Mouse (Mus musculus) forebrain, embryonic 14.5 days (tissue): ENCODE results near the gene Ptafr. TPM values are rescaled to one million over a fixed set of nuclear protein-coding genes. Genes with fewer than 3 reads are reported as not detected.

ENCODE experiments used
- polyA plus RNA-seq: library from polyadenylated mRNA; unstranded; fragments of >200 nt; fragmentation: Nextera tagmentation; extraction: Ambion mirVana; gene quantifications from 2 replicates; pipeline ENCODE4 v1.2.1, GENCODE M21; 2014

Gene Ptafr
- polyA plus RNA-seq, 1 experiment from 2014 or later = 0.18 TPM

Other genes starting within 250 kb of the Ptafr start
- 87.3 and 97.9 TPM in 2 replicates for gene Trnau1ap, start 234.5 kb upstream of the Ptafr start, polyA plus RNA-seq
- 42.2 and 42.4 TPM in 2 replicates for gene Rcc1, start 210.5 kb upstream of the Ptafr start, polyA plus RNA-seq
- gene Phactr4, start 141.6 kb upstream of the Ptafr start, polyA plus RNA-seq = 11.8 and 12.0 TPM in 2 replicates
- gene Med18, start 100.1 kb upstream of the Ptafr start, polyA plus RNA-seq = 6.2 and 6.3 TPM in 2 replicates
- 2.9 and 4.5 TPM in 2 replicates for gene Sesn2, start 53.6 kb upstream of the Ptafr start, polyA plus RNA-seq
- 1,314 and 1,514 TPM in 2 replicates for gene Atpif1, start 30.4 kb upstream of the Ptafr start, polyA plus RNA-seq
- gene Dnajc8, start 28.5 kb upstream of the Ptafr start, polyA plus RNA-seq = 152 and 160 TPM in 2 replicates
- gene Eya3, start 74.9 kb downstream of the Ptafr start, polyA plus RNA-seq = 17.0 and 20.8 TPM in 2 replicates
- gene Xkr8, start 168.5 kb downstream of the Ptafr start, polyA plus RNA-seq = 3.2 and 6.0 TPM in 2 replicates
- gene Smpdl3b, start 193.2 kb downstream of the Ptafr start, polyA plus RNA-seq = 1.3 and 1.5 TPM in 2 replicates
- gene Rpa2, start 204.3 kb downstream of the Ptafr start, polyA plus RNA-seq = 79.1 and 89.1 TPM in 2 replicates
- gene Themis2, start 232.3 kb downstream of the Ptafr start, polyA plus RNA-seq = 0.42 and 0.45 TPM in 2 replicates